Mouse (Mus musculus) hematopoietic stem cell, adult 5-6 weeks (primary cell): ENCODE results near the gene Gpr88. TPM values are rescaled to one million over a fixed set of nuclear protein-coding genes. Genes with fewer than 3 reads are reported as not detected.

Experiments used
- ATAC-seq, 2 experiments: fragments of 125-278 bp in 1 of 2; replicated peaks in 1 of 2; 2 replicates each; pipeline ENCODE4 v1.8.0; 2016 to 2017; ENCODE audit warnings: inconsistent platforms in 2 of 2, mild to moderate bottlenecking in 2 of 2, moderate number of reproducible peaks in 2 of 2, low read depth in 1 of 2, moderate TSS enrichment in 1 of 2; ENCODE audit not compliant: low FRiP score in 2 of 2, poor library complexity in 2 of 2, severe bottlenecking in 2 of 2, insufficient read depth in 1 of 2, low TSS enrichment in 1 of 2
- total RNA-seq: library from RNA; stranded (forward); fragments of 172-1452, 232-1000 nt; gene quantifications from 2 replicates; pipeline ENCODE4 v1.2.3, GENCODE M21; 2017

Gene Gpr88
- not detected in 2 replicates for total RNA-seq

GRCm38 (mm10) chr3:116253077-116253531 lies at the start of gene Gpr88:
Gpr88 (minus strand) TSS chr3:116253503.
- ATAC-seq = no peak

GRCm38 (mm10) chr3:116302581-116302980 lies 49.3 kb upstream of the Gpr88 start:
- no peak for ATAC-seq

GRCm38 (mm10) chr3:116301754-116302153 lies 48.5 kb upstream of the Gpr88 start:
- ATAC-seq = no peak

GRCm38 (mm10) chr3:116298727-116299126 lies 45.4 kb upstream of the Gpr88 start:
- ATAC-seq = no peak

DNA sequence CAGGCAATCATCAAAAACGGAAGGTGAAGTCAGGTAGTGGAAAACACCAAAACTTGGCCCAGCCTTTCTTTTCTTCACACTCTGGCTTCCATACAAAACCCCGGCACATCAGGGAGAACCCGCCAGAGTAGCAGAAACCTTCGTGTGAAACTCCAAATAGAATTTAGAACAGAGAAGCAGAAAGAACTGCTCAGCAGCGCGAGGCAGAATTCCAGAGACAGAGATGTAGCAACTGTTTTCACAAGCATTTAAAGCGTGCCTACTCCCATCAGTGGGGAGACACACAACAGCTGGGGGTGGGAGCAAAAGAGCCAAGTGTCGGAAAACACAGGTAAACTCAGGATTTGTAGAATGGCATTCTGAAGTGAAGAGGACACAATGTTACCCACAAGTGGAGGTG lies 44.7 kb upstream of the Gpr88 start:
- ATAC-seq = no peak

DNA sequence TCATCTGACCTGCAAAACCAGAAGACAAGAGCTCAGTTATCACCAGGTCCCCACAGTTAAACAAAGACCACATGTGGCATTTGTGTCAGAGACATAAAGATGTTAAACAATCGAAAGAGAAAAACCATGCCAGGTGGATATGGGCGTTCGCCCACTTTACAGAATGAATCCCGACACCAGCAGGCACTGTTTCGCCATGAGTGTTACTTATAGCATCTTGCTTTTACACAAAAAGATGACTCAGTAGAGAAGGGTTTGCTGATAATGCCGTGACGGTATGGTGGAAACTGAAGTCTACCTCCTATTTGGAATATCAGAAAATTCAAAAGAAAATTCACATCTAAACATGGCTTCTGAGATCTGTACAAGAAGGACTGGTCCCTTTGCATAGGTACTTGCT lies 43.9 kb upstream of the Gpr88 start:
- no peak for ATAC-seq

GRCm38 (mm10) chr3:116290041-116290815 lies 36.9 kb upstream of the Gpr88 start:
- no peak for ATAC-seq

DNA sequence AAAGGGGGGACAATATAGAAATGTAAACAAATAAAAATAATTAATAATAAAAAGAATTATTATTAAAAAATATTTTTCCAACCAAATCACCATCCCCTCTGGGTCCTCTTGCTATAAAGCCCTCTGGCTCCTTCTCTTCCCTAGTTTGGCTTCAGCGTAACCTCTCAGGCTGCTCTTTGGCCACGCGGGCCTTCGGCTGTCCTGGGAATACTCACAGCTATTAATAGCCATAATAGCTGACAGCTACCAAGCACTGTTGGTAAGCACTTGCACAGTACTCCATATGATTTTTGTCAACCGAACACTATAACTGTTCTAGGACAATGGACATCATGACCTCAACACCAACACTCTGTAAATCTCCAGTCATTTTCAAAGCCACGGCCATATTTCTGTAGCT lies 35.5 kb upstream of the Gpr88 start:
- no peak for ATAC-seq

GRCm38 (mm10) chr3:116284735-116285134 lies 31.4 kb upstream of the Gpr88 start:
- no peak for ATAC-seq

DNA sequence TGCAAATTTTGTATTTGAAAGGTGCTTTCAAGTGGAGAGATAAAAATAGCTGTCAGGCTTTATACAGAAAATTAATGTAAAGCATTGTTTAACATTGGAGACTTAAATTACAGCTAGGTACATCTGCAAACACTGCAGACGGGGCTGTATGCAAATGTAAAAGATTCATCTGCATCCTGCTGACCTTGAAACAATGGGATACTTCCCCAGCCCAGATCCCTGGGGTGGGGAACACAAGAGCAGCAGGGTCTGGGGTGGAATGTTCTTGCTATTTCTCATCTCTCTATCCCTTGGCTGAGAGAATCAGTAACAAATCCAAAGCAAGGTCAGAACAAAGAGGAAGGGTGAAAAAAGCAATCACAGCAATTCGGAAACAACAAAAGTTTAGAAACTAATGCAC lies 30.7 kb upstream of the Gpr88 start:
- no peak for ATAC-seq

DNA sequence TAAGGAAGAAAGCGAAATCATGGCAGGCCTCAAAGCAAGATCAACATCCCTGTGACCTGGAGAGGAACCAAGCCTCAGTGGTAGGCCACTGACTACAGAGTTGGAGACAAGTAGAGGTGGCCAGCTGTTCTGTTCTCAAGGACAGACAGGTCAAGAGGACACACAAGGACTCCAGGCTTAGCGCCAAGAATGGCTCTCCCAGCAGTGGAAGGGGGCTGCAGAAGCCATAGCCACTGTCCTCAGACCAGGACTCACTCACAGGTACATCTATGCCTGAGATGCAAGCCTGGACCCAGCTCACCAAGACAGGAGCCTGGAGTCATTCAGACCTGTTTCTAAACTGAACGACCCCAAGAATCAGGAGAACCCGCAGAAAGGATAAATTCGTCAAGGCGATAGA lies 28.4 kb upstream of the Gpr88 start:
- no peak for ATAC-seq

DNA sequence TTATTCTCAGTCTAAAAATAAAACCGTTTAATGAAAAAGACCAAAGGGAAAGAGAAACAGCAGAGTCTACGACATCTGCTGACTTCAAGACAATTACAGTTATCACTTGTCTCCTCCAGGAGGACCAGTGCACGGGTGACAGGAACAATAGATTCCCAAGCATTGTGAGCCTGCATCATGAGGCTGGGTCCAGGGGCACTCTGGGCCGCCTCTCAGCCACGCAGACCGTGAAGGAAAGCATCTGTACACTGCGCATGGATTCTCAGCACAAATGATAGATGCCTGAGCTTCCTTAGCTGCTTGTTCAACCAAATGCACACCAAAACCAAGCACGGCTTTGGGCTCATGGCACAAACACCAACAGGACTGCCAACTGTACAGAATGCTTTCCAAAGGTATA lies 23.8 kb upstream of the Gpr88 start:
- no peak for ATAC-seq

GRCm38 (mm10) chr3:116271679-116272078 lies 18.4 kb upstream of the Gpr88 start:
- ATAC-seq = no peak

DNA sequence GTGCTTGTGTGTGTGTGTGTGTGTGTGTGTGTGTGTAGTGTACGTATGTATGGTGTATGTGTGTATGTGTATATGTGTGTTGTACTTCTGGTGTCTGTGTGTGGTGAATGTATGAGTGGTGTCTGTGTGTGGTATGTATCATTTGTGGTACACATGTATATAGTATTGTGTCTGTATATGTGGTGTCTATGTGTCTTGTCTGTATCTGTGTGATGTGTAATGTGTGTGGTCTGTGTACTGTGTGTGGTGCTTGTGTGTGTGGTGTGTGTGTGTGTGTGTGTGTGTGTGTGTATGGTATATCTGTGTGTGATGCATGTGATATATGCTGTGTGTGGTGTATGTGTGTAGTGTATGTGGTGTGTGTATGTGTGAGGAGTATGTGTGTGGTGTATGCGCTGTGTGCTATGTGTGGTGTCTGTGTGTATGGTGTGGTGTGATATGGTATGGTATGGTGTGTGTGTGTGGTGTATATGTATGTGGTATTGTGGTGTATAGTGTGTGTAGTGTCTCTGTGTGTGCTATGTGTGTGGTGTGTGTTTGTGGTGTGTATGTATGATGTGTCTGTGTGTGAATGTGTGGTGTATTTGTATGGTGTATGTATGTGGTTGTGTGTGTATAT lies 13.8 kb upstream of the Gpr88 start:
- ATAC-seq = no peak

GRCm38 (mm10) chr3:116266360-116266759 lies 13.1 kb upstream of the Gpr88 start:
- no peak for ATAC-seq

- ATAC-seq = no peak
Observed at GRCm38 (mm10) chr3:116263977-116264376, 10.7 kb upstream of the Gpr88 start.

GRCm38 (mm10) chr3:116263061-116263460 lies 9.8 kb upstream of the Gpr88 start:
- ATAC-seq = no peak

DNA sequence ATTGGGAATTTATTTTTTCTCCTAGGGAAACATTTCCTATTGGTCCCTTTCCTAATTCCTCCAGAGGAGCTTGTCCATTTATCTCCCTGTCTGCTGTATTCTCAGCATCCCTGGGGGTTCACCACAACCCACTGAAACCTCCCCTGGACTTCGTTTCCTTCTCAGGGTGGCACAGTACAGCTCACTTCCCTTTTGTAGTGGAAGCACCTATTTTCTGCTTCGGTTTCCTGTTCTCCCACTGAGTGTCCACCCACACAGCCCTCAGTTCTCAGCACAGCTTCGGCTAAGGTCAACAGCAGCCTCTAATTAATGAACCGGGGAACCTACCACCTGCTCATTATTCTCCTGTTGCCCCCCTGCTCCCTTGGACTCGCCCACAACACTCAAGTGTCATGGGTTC lies 2.8 kb upstream of the Gpr88 start:
- peak in 1 of 2 experiments; percentile 43; a peak in 3 of 4 replicates for ATAC-seq
